Mouse (Mus musculus): ENCODE results near the gene Pde4b.

DNA sequence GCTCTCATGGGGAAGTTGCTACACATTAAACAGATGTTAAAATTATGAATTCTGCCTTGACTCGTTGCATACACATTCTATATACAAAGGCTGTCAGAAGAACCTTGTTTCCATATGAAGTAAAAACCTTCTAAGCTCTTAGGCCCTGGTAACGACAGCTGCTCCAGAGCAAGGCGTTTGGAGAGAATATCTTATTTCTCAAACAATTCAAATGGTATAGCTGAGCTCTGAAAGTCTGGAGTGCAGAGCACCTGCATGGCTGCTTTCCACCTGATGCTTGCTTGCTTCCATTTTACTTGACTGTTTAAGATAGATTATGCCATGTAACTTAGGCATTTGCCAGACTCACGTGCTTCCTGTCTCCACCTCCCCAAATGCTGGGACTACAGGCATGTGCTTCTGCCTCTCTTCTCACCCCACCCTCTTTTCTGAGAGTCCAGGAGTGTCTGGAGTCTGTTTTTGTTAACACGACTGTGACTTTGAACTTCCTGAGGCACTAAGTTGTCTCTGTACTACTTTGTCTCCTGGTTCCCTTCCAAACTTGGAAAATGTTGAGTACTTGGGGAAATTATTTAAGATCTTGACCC lies 229.4 kb downstream of the Pde4b start:
- TF ChIP-seq CTCF (IDR thresholded peaks at IDR 0.05; ENCODE audit: low read depth, low read length), result no peak
- TF ChIP-seq POLR2A (IDR thresholded peaks at IDR 0.05; ENCODE audit: extremely low read depth, insufficient read depth, low read length), result no peak
